Mouse (Mus musculus) heart, embryonic 11.5 days (tissue): Measurements from ENCODE around the gene Adamts3. TPM values are rescaled to one million over a fixed set of nuclear protein-coding genes. Genes with fewer than 3 reads are reported as not detected.

Experiments
- ATAC-seq: fragments of 200-750 bp; cut with Nextera tagmentation; replicated peaks from 2 replicates; pipeline ENCODE4 v1.8.0; 2017; ENCODE audit warnings: moderate library complexity; ENCODE audit not compliant: insufficient number of reproducible peaks, low FRiP score, low TSS enrichment
- H3K27ac ChIP-seq: fragments of 300-500 bp; sonication (generic); 2 replicates; pipeline ENCODE4 v1.5.1; 2014; ENCODE audit warnings: mild to moderate bottlenecking, low read depth, low read length
- H3K27me3 ChIP-seq: fragments of 300-500 bp; sonication (generic); 2 replicates; pipeline ENCODE4 v1.6.1; 2014; ENCODE audit warnings: mild to moderate bottlenecking, low read length, mixed read lengths; ENCODE audit not compliant: control insufficient read depth, insufficient read depth
- H3K36me3 ChIP-seq: fragments of 300-500 bp; sonication (generic); 2 replicates; pipeline ENCODE4 v1.6.1; 2014; ENCODE audit warnings: mild to moderate bottlenecking, low read length, moderate library complexity, mixed read lengths; ENCODE audit not compliant: control insufficient read depth, insufficient read depth
- H3K4me1 ChIP-seq: fragments of 300-500 bp; sonication (generic); 2 replicates; pipeline ENCODE4 v1.6.1; 2014; ENCODE audit warnings: low read length; ENCODE audit not compliant: control insufficient read depth, insufficient read depth
- H3K4me2 ChIP-seq: fragments of 300-500 bp; sonication (generic); 2 replicates; pipeline ENCODE4 v1.6.1; 2014; ENCODE audit warnings: mild to moderate bottlenecking, moderate library complexity
- H3K4me3 ChIP-seq: fragments of 300-500 bp; sonication (generic); 2 replicates; pipeline ENCODE4 v1.5.1; 2014; ENCODE audit warnings: low read depth, low read length
- H3K9ac ChIP-seq: fragments of 300-500 bp; sonication (generic); 2 replicates; pipeline ENCODE4 v1.6.1; 2014; ENCODE audit warnings: mild to moderate bottlenecking, low read depth, low read length, moderate library complexity
- H3K9me3 ChIP-seq: fragments of 300-500 bp; sonication (generic); replicated peaks from 2 replicates; pipeline ENCODE4 v1.6.1; 2016; ENCODE audit warnings: low read length; ENCODE audit not compliant: control insufficient read depth
- WGBS: fragments of 180-500 bp; shearing (Covaris S2); extraction: QIAGEN DNeasy Blood & Tissue Kit; methylation state at CpG from one replicate; pipeline ENCODE4 v1.1.7; 2014; ENCODE audit not compliant: insufficient replicate concordance; 5-methylcytosine and 5-hydroxymethylcytosine counted together
- polyA plus RNA-seq: library from polyadenylated mRNA; unstranded; fragments of >200 nt; fragmentation: Nextera tagmentation; extraction: Ambion mirVana; gene quantifications from 2 replicates; pipeline ENCODE4 v1.2.1, GENCODE M21; 2014

Adamts3 gene
- polyA plus RNA-seq, 1 experiment from 2014 or later = 4.1 TPM

- WGBS = 24% methylated on average over 2 of the region's 2 CpGs
- H3K9ac ChIP-seq = no peak overlapping the region
- no peak overlapping the region for H3K4me3 ChIP-seq
- H3K27me3 ChIP-seq = no peaks in the 10 kb centered on the region
- ATAC-seq = no peak
- peaks cover 3% of the 10 kb centered on the region for H3K4me1 ChIP-seq
- peak overlapping the region; percentile 24; the same call in 1 of the 2 replicates for H3K27ac ChIP-seq
- no peaks in the 10 kb centered on the region for H3K9me3 ChIP-seq
- no peaks in the 10 kb centered on the region for H3K36me3 ChIP-seq
- no peak overlapping the region for H3K4me2 ChIP-seq
These were observed 134.8 kb downstream of the Adamts3 start for GRCm38 (mm10) chr5:89748185-89748884.

- WGBS = 66% methylated on average over 5 of the region's 5 CpGs
- Histone ChIP-seq H3K4me3 (no peak overlapping the region), H3K4me1 (peaks cover 3% of the 10 kb centered on the region), H3K36me3 (no peaks in the 10 kb centered on the region), H3K27me3 (no peaks in the 10 kb centered on the region), H3K9ac (no peak overlapping the region), H3K27ac (no peak overlapping the region), H3K4me2 (no peak overlapping the region), H3K9me3 (no peaks in the 10 kb centered on the region)
- no peak for ATAC-seq
These were observed 135.9 kb downstream of the Adamts3 start for GRCm38 (mm10) chr5:89747149-89747659.

- no peaks in the 10 kb centered on the region for H3K27me3 ChIP-seq
- H3K4me1 ChIP-seq = peaks cover 3% of the 10 kb centered on the region
- ATAC-seq = no peak
- no peak overlapping the region for H3K9ac ChIP-seq
- no peaks in the 10 kb centered on the region for H3K9me3 ChIP-seq
- H3K36me3 ChIP-seq = no peaks in the 10 kb centered on the region
- no peak overlapping the region for H3K4me2 ChIP-seq
- no peak overlapping the region for H3K4me3 ChIP-seq
- no peak overlapping the region for H3K27ac ChIP-seq
- WGBS = 75% methylated on average over 2 of the region's 2 CpGs
These were observed 138.0 kb downstream of the Adamts3 start for GRCm38 (mm10) chr5:89745112-89745511.

GRCm38 (mm10) chr5:89734759-89735158 lies 148.4 kb downstream of the Adamts3 start:
- WGBS = 71% methylated on average over 2 of the region's 2 CpGs
- Histone ChIP-seq H3K27me3 (no peaks in the 10 kb centered on the region), H3K4me2 (no peak overlapping the region), H3K4me3 (no peak overlapping the region), H3K9ac (no peak overlapping the region), H3K9me3 (no peaks in the 10 kb centered on the region), H3K4me1 (no peaks in the 10 kb centered on the region), H3K27ac (no peak overlapping the region), H3K36me3 (no peaks in the 10 kb centered on the region)
- ATAC-seq = no peak

- Histone ChIP-seq H3K4me1 (no peaks in the 10 kb centered on the region), H3K4me3 (no peak overlapping the region), H3K27ac (no peak overlapping the region), H3K9me3 (peaks cover 4% of the 10 kb centered on the region), H3K27me3 (no peaks in the 10 kb centered on the region), H3K36me3 (no peaks in the 10 kb centered on the region), H3K4me2 (no peak overlapping the region), H3K9ac (no peak overlapping the region)
- ATAC-seq = no peak
- WGBS = 68% methylated on average over 3 of the region's 3 CpGs
These were observed 152.7 kb downstream of the Adamts3 start for GRCm38 (mm10) chr5:89730411-89730810.

- Histone ChIP-seq H3K9me3 (peaks cover 4% of the 10 kb centered on the region), H3K4me3 (no peak overlapping the region), H3K36me3 (no peaks in the 10 kb centered on the region), H3K27ac (no peak overlapping the region), H3K4me2 (no peak overlapping the region), H3K9ac (no peak overlapping the region), H3K27me3 (no peaks in the 10 kb centered on the region), H3K4me1 (no peaks in the 10 kb centered on the region)
- WGBS = 47% methylated on average over 3 of the region's 3 CpGs
- no peak for ATAC-seq
These were observed 155.0 kb downstream of the Adamts3 start for GRCm38 (mm10) chr5:89728117-89728516.

- H3K27ac ChIP-seq = no peak overlapping the region
These were observed 155.6 kb downstream of the Adamts3 start for GRCm38 (mm10) chr5:89727497-89728057.

GRCm38 (mm10) chr5:89714552-89714951 lies 168.6 kb downstream of the Adamts3 start:
- Histone ChIP-seq H3K4me3 (no peak overlapping the region), H3K9ac (no peak overlapping the region), H3K4me2 (no peak overlapping the region), H3K27ac (no peak overlapping the region), H3K4me1 (no peaks in the 10 kb centered on the region), H3K36me3 (no peaks in the 10 kb centered on the region), H3K27me3 (no peaks in the 10 kb centered on the region), H3K9me3 (no peaks in the 10 kb centered on the region)
- 56% methylated on average over 2 of the region's 2 CpGs for WGBS
- no peak for ATAC-seq

More at GRCm38 (mm10) chr5:89727497-89728057, 155.6 kb downstream of the Adamts3 start:
- Histone ChIP-seq H3K4me1 (no peaks in the 10 kb centered on the region), H3K9me3 (peaks cover 4% of the 10 kb centered on the region), H3K4me2 (no peak overlapping the region), H3K27me3 (no peaks in the 10 kb centered on the region), H3K4me3 (no peak overlapping the region), H3K9ac (no peak overlapping the region), H3K36me3 (no peaks in the 10 kb centered on the region)
- 77% methylated on average over 6 of the region's 6 CpGs for WGBS
- no peak for ATAC-seq
